Mouse (Mus musculus) bone marrow macrophage, adult 2 months (primary cell): ENCODE measurements around the gene Slc25a5.

Experiments used
- CTCF ChIP-seq: IDR thresholded peaks from 2 replicates; pipeline ENCODE4 v1.5.1; 2012; ENCODE audit warnings: low read depth, mild to moderate bottlenecking, low read length, moderate library complexity
- POLR2A ChIP-seq: IDR thresholded peaks from 2 replicates; pipeline ENCODE4 v1.6.1; 2012; ENCODE audit warnings: mild to moderate bottlenecking, low read depth, low read length, borderline replicate concordance

DNA sequence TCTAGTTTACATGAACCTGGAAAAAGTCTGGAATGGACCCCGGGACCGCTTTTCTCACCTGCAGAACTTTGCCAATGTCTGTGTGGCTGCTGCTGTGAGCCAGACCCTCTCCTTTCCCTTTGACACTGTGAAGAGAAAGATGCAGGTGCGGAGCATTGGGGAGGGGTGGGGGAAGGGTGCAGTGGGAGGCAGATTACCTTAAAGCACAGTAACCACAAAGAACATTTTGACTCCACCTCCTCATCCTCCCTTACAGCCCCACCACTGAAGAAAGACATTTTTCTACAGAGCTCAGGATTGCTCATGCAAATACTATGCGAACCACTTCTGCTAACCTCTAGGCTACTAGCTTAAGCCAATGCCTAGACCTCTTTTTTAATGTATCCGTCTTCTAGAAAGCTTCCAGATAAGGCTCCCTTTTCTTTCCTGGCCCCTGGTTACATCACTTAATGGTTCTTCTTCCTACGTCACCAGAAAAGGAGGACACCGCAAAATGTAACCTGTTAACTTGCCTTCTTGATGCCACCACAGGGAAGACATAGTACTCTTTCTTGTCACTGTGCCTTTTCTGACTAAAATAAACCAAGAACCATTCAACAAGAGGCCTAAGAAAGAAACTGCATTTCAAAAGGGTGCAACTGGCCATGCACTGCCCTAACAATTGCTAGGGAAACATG lies 37.5 kb upstream of the Slc25a5 start:
- TF ChIP-seq POLR2A (no peak), CTCF (no peak)
